Mouse (Mus musculus) heart, adult 18-20 months (tissue): Measurements from ENCODE around the gene Psg28. TPM values are rescaled to one million over a fixed set of nuclear protein-coding genes. Genes with fewer than 3 reads are reported as not detected.
"Not testable (repeated sequence)": the region's sequence is repeated elsewhere in the genome, so short reads cannot be mapped to it uniquely, and the experiment has no call there.

Source experiments
- DNase-seq, 2 experiments: peaks; one replicate each; pipeline ENCODE4 v3.0.0; 2021 to 2022; ENCODE audit warnings: mixed read lengths in 1 of 2
- long read RNA-seq, 2 experiments: library from polyadenylated mRNA; stranded (forward); transcript quantifications; one replicate each; pipeline ENCODE4 v2.0.0; 2021
- microRNA-seq, 2 experiments: library from miRNA; unstranded; fragments of <30 nt; microRNA quantifications; one replicate each; pipeline ENCODE4 v1.2.0; 2022
- total RNA-seq, 2 experiments: library from RNA; stranded (reverse); gene quantifications; 2 replicates each; pipeline ENCODE4 v1.2.3; 2021

Psg28 gene
- total RNA-seq, result not detected
- long read RNA-seq, experiment 1, result 0 reads
- long read RNA-seq, experiment 2, result 0 reads

DNA sequence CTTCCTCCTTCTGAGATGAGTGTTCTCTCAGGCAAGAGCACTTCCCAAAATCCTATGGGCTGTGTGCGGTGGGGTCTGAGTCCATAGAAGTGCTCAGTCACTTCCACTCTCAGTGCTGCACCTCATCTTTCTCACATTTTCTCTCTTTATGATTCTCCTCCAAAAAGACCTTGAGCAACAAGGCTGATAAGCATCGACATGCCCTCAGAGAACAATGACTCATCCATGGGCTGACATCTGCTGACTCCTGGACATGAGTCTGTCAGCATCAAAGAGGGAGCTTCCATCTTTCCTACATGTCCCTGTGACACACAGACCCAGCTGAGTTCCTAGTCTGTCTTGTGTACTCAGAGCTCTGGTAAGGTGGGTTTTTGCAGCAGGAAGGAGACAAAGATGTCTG, at the start of gene Psg28:
Gene Psg28, minus strand, starts transcription at position 101 of the 400 bp plus-strand sequence.
- not testable (repeated sequence) for DNase-seq

DNA sequence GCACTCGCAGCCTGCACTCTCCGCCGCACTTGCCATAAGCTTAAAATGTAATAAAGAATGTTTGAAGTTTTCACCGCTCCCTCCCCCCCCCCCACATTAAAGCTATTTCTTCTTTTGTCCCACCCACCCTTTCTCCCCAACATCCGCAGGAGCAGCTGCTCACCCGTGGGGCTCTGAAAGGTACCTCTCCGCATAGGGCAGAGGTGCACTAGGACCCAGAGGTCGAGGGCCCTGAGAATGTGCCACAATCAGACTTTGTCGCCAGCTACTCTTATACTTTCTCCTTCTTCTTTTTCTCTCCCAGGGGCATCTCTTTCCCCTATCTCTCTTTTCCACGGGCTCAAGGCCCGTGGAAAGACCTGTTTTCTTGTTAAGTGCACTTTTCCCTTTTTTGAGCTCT, 28.4 kb downstream of the Psg28 start:
- no peak for DNase-seq

DNA sequence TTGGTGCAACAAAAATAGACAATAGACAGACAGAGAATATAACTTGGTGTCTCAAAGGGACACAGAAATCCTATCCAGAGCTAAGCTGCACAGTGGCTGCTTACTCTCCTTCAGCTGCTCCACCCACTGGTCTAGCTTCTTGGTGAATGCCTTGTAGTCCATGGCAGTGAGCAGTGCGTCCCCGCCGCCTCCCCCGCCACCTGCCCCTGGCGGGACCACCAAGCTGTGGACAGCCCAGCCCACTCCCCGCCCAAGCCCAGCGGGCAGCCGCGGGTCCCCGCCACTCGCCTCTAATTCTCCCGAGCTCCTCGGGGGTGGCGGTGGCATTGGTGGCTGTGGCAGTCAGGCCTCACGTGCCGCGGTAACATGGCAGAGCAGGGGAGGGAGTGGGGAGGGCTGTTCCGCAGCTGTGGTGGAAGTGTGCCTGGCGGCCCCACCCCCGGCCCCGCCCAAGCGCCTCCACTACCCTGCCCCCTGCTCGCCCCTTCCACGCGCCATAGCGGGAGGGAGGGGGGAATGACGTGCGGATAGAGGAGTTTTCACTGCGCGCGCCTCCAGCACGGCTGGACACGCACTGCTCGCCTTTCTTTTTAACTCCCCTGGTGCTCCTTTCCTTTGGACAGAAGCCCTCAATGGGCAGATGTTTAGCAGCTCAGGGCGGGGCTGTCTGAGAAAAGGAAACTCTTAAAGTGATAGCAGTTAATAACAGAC, 29.2 kb downstream of the Psg28 start:
- peak; percentile 6 to 29 for DNase-seq

DNA sequence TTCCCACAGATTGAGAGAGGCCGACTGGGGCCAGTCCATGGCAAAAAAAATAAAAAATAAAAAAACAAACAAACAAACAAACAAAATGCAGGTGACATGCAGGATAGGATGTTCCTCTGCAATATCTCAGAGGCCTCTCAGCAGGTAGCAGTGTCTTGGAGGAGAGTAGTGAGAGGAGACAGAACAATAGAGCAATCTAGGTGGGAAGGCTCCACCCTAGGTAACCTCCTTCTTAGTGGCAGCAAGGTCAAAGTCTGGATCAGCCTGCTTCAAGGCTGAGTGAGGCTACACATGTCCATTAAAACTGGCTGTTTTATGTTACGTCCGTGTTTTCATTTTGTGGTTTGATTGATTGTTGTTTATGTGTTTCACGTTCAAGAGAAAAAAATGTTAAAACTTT, 40.4 kb downstream of the Psg28 start:
- DNase-seq, result not testable (repeated sequence)

DNA sequence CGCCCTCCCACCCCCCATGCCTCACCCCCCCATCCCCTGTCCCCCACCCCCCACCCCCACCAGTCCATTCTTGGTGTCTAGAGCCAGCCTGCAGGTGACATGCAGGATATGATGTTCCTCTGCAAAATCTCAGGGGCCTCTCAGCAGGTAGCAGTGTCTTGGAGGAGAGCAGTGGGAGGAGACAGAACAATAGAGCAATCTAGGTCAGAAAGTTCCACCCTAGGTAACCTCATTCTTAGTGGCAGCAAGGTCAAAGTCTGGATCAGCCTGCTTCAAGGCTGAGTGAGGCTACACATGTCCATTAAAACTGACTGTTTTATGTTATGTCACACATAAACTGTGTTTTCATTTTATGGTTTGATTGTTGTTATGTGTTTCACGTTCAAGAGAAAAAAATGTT, 53.5 kb downstream of the Psg28 start:
- DNase-seq, result no peak

Small RNA genes lying within 50 kb of the gene (microRNA-seq; reads per million reads assigned to microRNA genes)
- gene Gm24715, result 0 reads per million in 2 experiments

Other genes with a start within 250 kb of the Psg28 start
- not detected for gene Mill1, start 186.7 kb downstream of the Psg28 start, total RNA-seq
- gene Psg18, start 77.0 kb downstream of the Psg28 start, total RNA-seq, result not detected
- not detected for gene Psg26, start 52.1 kb upstream of the Psg28 start, total RNA-seq
- gene Psg25, start 100.2 kb upstream of the Psg28 start, total RNA-seq, result not detected
- gene Psg27, start 135.3 kb upstream of the Psg28 start, total RNA-seq, result not detected
- gene Psg23, start 184.5 kb upstream of the Psg28 start, total RNA-seq, result not detected
- not detected for gene Psg21, start 224.7 kb upstream of the Psg28 start, total RNA-seq